Mouse (Mus musculus) layer of hippocampus, adult 8-10 months (tissue): Measurements from ENCODE around the gene Plscr3. TPM values are rescaled to one million over a fixed set of nuclear protein-coding genes. Genes with fewer than 3 reads are reported as not detected.

Experiments
- DNase-seq, 2 experiments: peaks; one replicate each; pipeline ENCODE4 v3.0.0; 2022; ENCODE audit warnings: low spot score in 2 of 2
- microRNA-seq, 2 experiments: library from miRNA; unstranded; fragments of <30 nt; microRNA quantifications; one replicate each; pipeline ENCODE4 v1.2.0; 2022
- total RNA-seq, 4 experiments: library from RNA; stranded (reverse); gene quantifications; 2 replicates each; pipeline ENCODE4 v1.2.4; 2022

Gene Plscr3
- total RNA-seq, 4 experiments from 2014 or later = 17.1 to 21.8 (median 20.0) TPM

DNA sequence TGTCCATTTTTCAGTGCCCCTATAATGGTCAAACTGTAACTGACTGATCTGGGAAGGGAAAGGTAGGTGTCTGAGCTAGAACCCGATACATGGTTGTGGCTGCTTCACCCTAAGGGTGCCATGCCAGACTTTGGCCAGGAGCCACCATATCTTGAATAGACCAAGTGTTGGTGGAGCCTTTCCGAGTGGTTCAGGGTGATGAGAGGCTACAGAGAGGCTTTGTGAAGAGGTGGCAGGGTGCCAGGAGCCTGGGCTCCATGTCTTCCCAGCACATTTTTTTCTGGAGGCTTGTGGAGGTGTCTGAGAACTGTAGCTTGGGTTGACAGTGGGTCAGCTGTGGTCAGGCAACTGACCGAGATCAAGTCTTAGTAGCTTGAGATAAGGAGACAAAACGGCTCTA is 45.3 kb downstream of the Plscr3 start:
- peak in 1 of 2 experiments; percentile 56 for DNase-seq

DNA sequence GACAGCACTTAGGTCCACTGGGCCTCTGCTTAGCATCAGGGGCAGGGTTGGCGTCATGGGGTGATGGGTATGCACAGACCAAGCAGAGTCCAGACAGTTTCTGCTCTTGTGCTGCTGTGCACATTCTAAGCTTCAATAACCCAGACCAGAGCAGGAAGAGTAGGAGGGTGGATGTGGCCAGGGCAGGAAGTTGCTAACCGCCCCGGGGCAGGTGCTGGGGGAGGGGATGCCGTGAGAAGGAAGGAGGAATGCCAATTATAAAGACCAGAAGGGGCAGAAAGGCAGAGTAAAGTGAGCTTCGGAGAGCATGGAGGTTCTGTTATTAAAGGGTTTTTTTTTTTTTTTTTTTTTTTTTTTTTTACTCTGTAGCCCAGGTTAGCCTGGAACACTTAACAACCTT is 48.5 kb downstream of the Plscr3 start:
- DNase-seq = no peak

DNA sequence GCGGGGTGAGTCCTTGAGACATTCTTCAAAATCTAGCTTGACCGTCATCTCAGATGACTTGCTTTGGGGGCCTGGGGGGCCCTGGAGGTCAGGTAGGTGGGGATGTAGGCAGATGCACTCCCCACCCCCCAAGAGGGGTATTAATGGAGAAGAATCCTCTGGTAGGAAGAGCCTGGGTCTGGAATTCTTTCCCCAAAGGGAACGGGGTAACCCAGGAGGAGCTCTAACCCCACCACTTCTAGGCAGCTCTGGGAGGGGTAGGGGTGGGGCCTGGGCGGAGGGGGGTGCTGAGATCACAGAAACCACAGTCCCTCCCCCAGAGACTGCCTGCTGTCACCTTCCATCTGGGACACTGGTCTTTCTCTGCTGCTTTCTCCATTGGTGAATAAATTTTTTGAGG is 49.1 kb downstream of the Plscr3 start, which contains the start of gene Acap1:
Gene Acap1, minus strand, starts transcription at position 249 of the 400 bp plus-strand sequence.
- no peak for DNase-seq

DNA sequence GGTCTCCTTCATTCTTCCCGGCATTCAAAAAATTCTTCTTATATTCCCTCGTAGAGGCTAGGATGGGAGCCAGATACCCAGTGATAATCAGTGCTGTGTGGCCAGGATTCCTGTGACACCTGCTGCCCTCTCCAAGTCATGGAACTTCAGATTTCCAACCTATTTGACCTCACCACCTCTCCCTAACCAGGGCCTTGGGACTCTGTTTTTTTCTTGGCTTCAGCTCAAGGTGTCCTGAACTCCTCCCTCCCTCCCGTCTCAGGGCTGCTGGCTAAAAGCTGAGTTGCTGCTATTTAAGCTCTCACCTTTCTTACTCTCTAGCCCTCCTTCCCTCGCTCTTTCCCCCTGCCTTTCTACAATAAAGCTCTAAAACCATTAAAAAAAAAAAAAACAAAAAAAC is 53.7 kb downstream of the Plscr3 start:
- no peak for DNase-seq

DNA sequence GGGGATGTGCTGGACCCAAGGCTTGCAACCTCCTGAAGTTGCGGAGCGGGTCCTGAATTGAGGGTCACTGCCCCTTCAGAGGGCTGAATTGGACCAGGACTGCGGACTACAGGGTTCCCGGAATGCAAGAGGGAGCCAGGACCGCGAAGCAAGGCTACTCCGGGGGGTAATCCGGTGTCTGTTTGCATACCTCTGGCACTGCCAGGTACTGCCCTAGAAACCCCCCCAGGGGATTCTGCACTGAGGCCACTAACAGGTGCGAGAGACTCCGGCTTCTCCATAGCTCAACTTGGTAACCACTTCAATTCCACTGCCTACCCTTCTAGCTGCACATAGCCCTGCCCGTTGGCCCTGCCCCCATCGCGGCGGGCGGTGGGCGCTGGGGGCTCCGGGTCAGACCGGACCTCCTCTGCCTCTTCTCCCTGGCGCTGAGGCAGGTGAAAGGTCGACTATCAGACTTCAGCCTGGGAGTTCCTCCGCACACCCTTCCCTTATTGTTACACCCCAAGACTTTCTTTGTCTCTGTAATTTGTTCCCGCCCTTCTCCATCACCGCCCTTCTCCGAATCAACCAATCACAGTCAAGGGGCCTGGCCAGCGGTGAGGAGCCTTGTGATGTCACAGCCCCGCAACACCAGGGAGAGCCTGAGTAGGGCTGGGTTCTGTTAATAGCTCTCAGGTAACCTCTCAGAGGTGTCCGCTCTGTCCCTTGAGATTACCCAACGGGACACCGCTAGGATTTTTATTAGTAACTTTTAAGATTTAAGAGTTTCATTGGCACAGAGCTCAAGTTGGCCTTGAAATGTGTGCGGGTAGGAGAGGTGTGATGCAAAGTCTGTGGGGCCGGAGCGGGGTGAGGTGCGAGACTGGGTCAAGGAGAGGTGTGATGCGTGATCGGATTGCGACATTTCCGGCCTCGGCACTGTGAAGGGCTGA is 54.6 kb downstream of the Plscr3 start, which contains the start of the genes 2810408A11Rik and Neurl4:
Gene 2810408A11Rik, minus strand, starts transcription at position 517 of the 935 bp plus-strand sequence.
Gene Neurl4, plus strand, starts transcription at position 602 of the 935 bp plus-strand sequence.
- peak; percentile 86 to 90 for DNase-seq

DNA sequence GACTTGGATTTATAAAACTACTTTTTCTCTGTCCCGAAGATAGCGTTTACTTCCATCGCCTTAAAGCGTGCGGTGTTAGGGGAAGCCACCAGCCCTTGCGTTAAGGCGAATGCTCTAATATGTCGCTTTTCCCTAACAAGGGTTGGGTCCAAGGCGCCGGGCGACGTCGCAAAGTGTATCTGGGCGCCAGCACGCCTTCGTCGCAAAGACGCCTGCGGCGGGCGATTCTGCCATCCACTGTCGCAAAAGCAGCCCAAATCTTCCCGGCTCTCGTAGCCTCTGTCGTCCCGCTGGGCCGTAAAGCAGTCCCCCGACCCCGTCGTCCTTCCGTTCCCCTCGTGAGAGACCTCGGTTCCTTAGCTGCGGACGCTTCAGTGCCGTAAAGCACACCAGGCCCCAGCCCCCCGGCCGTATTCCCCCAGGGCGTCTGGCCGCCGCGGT is 55.2 kb downstream of the Plscr3 start:
- peak; percentile 98 for DNase-seq

Small RNA genes lying within 50 kb of the gene (microRNA-seq; reads per million reads assigned to microRNA genes)
- 0 reads per million in 2 experiments for gene Mir6924

Other genes starting within 250 kb of the Plscr3 start
- gene Atp1b2, start 240.4 kb upstream of the Plscr3 start, total RNA-seq = 100 to 1,000 TPM; 386 to 493 (median 443) TPM
- gene Shbg, start 228.5 kb upstream of the Plscr3 start, total RNA-seq = under 1 TPM in 2 of 4 experiments, not detected in 2; 0.59 to 0.92 TPM
- gene Sat2, start 224.4 kb upstream of the Plscr3 start, total RNA-seq = 10 to 100 TPM; 13.3 to 19.2 (median 14.8) TPM
- gene Fxr2, start 213.4 kb upstream of the Plscr3 start, total RNA-seq = 100 to 1,000 TPM; 132 to 154 (median 139) TPM
- gene Sox15, start 191.1 kb upstream of the Plscr3 start, total RNA-seq = not detected
- gene Mpdu1, start 183.7 kb upstream of the Plscr3 start, total RNA-seq = 10 to 100 TPM; 51.3 to 60.6 (median 56.8) TPM
- 100 to 1,000 TPM in 1 of 4 experiments, 10 to 100 TPM in 3; 10.8 to 113 (median 55.2) TPM for gene Cd68, start 180.2 kb upstream of the Plscr3 start, total RNA-seq
- gene Eif4a1, start 174.0 kb upstream of the Plscr3 start, total RNA-seq = 100 to 1,000 TPM; 319 to 328 (median 325) TPM
- gene Senp3, start 164.3 kb upstream of the Plscr3 start, total RNA-seq = 100 to 1,000 TPM in 3 of 4 experiments, 10 to 100 TPM in 1; 82.9 to 123 (median 105) TPM
- gene Tnfsf13, start 160.6 kb upstream of the Plscr3 start, total RNA-seq = 1 to 10 TPM; 2.9 to 3.8 (median 3.2) TPM
- gene Tnfsf12, start 150.5 kb upstream of the Plscr3 start, total RNA-seq = 10 to 100 TPM in 3 of 4 experiments, 1 to 10 TPM in 1; 9.5 to 17.3 (median 14.4) TPM
- gene Tnfsfm13, start 150.3 kb upstream of the Plscr3 start, total RNA-seq = 1 to 10 TPM in 3 of 4 experiments, under 1 TPM in 1; 0.83 to 2.2 (median 1.3) TPM
- gene Polr2a, start 87.7 kb upstream of the Plscr3 start, total RNA-seq = 10 to 100 TPM; 53.8 to 60.8 (median 59.1) TPM
- not detected for gene Slc35g3, start 84.4 kb upstream of the Plscr3 start, total RNA-seq
- 100 to 1,000 TPM; 121 to 145 (median 129) TPM for gene Zbtb4, start 80.5 kb upstream of the Plscr3 start, total RNA-seq
- gene Chrnb1, start 50.4 kb upstream of the Plscr3 start, total RNA-seq = 1 to 10 TPM in 3 of 4 experiments, under 1 TPM in 1; 0.49 to 2.2 (median 1.1) TPM
- gene Fgf11, start 44.5 kb upstream of the Plscr3 start, total RNA-seq = 10 to 100 TPM; 26.1 to 36.5 (median 30.6) TPM
- gene Tmem102, start 40.8 kb upstream of the Plscr3 start, total RNA-seq = under 1 TPM in 2 of 4 experiments, not detected in 2; 0.17 to 0.47 TPM
- not detected for gene Gm39566, start 31.1 kb upstream of the Plscr3 start, total RNA-seq
- not detected for gene Spem2, start 27.9 kb upstream of the Plscr3 start, total RNA-seq
- under 1 TPM in 2 of 4 experiments, not detected in 2; 0.31 to 0.75 TPM for gene Spem1, start 24.2 kb upstream of the Plscr3 start, total RNA-seq
- 100 to 1,000 TPM; 189 to 200 (median 199) TPM for gene Nlgn2, start 8.6 kb upstream of the Plscr3 start, total RNA-seq
- gene Tmem256, start 7.9 kb upstream of the Plscr3 start, total RNA-seq = 100 to 1,000 TPM; 113 to 131 (median 121) TPM
- not detected for gene Tnk1, start 12.4 kb downstream of the Plscr3 start, total RNA-seq
- not detected for gene Tmem95, start 31.6 kb downstream of the Plscr3 start, total RNA-seq
- gene Kctd11, start 35.0 kb downstream of the Plscr3 start, total RNA-seq = 1 to 10 TPM; 1.4 to 2.8 (median 1.6) TPM
- under 1 TPM in 2 of 4 experiments, not detected in 2; 0.14 to 0.34 TPM for gene Acap1, start 49.2 kb downstream of the Plscr3 start, total RNA-seq
- gene 2810408A11Rik, start 54.6 kb downstream of the Plscr3 start, total RNA-seq = under 1 TPM in 2 of 4 experiments, not detected in 2; 0.64 to 0.72 TPM
- gene Neurl4, start 54.7 kb downstream of the Plscr3 start, total RNA-seq = 100 to 1,000 TPM in 3 of 4 experiments, 10 to 100 TPM in 1; 92.4 to 126 (median 112) TPM
- 10 to 100 TPM; 28.2 to 44.5 (median 38.4) TPM for gene Gps2, start 67.5 kb downstream of the Plscr3 start, total RNA-seq
- gene Eif5a, start 75.6 kb downstream of the Plscr3 start, total RNA-seq = 100 to 1,000 TPM; 395 to 425 (median 420) TPM
- gene Ybx2, start 89.4 kb downstream of the Plscr3 start, total RNA-seq = 10 to 100 TPM; 10.6 to 18.7 (median 13.9) TPM
- gene Slc2a4, start 101.8 kb downstream of the Plscr3 start, total RNA-seq = 1 to 10 TPM; 3.0 to 4.6 (median 3.8) TPM
- gene Cldn7, start 118.4 kb downstream of the Plscr3 start, total RNA-seq = not detected
- 100 to 1,000 TPM; 108 to 123 (median 119) TPM for gene Ctdnep1, start 134.8 kb downstream of the Plscr3 start, total RNA-seq
- 10 to 100 TPM; 69.7 to 96.0 (median 77.7) TPM for gene Elp5, start 136.1 kb downstream of the Plscr3 start, total RNA-seq
- gene Gabarap, start 144.8 kb downstream of the Plscr3 start, total RNA-seq = 100 to 1,000 TPM; 232 to 255 (median 246) TPM
- gene Phf23, start 149.4 kb downstream of the Plscr3 start, total RNA-seq = 10 to 100 TPM; 45.2 to 59.7 (median 49.7) TPM
- 10 to 100 TPM; 35.4 to 54.0 (median 41.6) TPM for gene Dvl2, start 154.2 kb downstream of the Plscr3 start, total RNA-seq
- gene Acadvl, start 169.0 kb downstream of the Plscr3 start, total RNA-seq = 10 to 100 TPM; 60.3 to 69.1 (median 64.8) TPM
- gene Dlg4, start 170.6 kb downstream of the Plscr3 start, total RNA-seq = 100 to 1,000 TPM; 730 to 858 (median 789) TPM
- gene Asgr1, start 207.7 kb downstream of the Plscr3 start, total RNA-seq = 1 to 10 TPM in 1 of 4 experiments, under 1 TPM in 3; 0.79 to 3.0 (median 0.90) TPM
- under 1 TPM in 1 of 4 experiments, not detected in 3; 0.32 TPM for gene Asgr2, start 246.3 kb downstream of the Plscr3 start, total RNA-seq